Mouse (Mus musculus) midbrain, embryonic 13.5 days (tissue): ENCODE data around the gene Faiml. TPM values are rescaled to one million over a fixed set of nuclear protein-coding genes. Genes with fewer than 3 reads are reported as not detected.

Source experiments
- ATAC-seq: fragments of 200-750 bp; cut with Nextera tagmentation; 2 replicates; pipeline ENCODE4 v1.8.0; 2017; ENCODE audit warnings: mild to moderate bottlenecking, moderate TSS enrichment, moderate library complexity
- H3K27ac ChIP-seq: fragments of 300-500 bp; sonication (generic); 2 replicates; pipeline ENCODE4 v1.5.1; 2015; ENCODE audit warnings: inconsistent platforms, mild to moderate bottlenecking, moderate library complexity
- H3K27me3 ChIP-seq: fragments of 300-500 bp; sonication (generic); 2 replicates; pipeline ENCODE4 v1.6.1; 2015; ENCODE audit warnings: mild to moderate bottlenecking, inconsistent platforms
- H3K36me3 ChIP-seq: fragments of 300-500 bp; sonication (generic); 2 replicates; pipeline ENCODE4 v1.6.1; 2015; ENCODE audit warnings: mild to moderate bottlenecking, inconsistent platforms
- H3K4me1 ChIP-seq: fragments of 300-500 bp; sonication (generic); replicated peaks from 2 replicates; pipeline ENCODE4 v1.6.1; 2015; ENCODE audit warnings: inconsistent platforms
- H3K4me2 ChIP-seq: fragments of 300-500 bp; sonication (generic); replicated peaks from 2 replicates; pipeline ENCODE4 v1.6.1; 2015; ENCODE audit warnings: moderate library complexity, mild to moderate bottlenecking, inconsistent platforms
- H3K4me3 ChIP-seq: fragments of 300-500 bp; sonication (generic); replicated peaks from 2 replicates; pipeline ENCODE4 v1.5.1; 2015; ENCODE audit warnings: mild to moderate bottlenecking, inconsistent platforms
- H3K9ac ChIP-seq: fragments of 300-500 bp; sonication (generic); replicated peaks from 2 replicates; pipeline ENCODE4 v1.6.1; 2015; ENCODE audit warnings: mild to moderate bottlenecking, inconsistent platforms
- H3K9me3 ChIP-seq: fragments of 300-500 bp; sonication (generic); 2 replicates; pipeline ENCODE4 v1.6.1; 2016; ENCODE audit warnings: mild to moderate bottlenecking, inconsistent platforms
- WGBS: fragments of 180-500 bp; shearing (Covaris S2); methylation state at CpG from one replicate; pipeline ENCODE4 v1.1.7; 2015; 5-methylcytosine and 5-hydroxymethylcytosine counted together
- polyA plus RNA-seq: library from polyadenylated mRNA; unstranded; fragments of >200 nt; fragmentation: Nextera tagmentation; extraction: Ambion mirVana; gene quantifications from 2 replicates; pipeline ENCODE4 v1.2.1, GENCODE M21; 2015

The Faiml gene
- polyA plus RNA-seq: not detected in 2 replicates

DNA sequence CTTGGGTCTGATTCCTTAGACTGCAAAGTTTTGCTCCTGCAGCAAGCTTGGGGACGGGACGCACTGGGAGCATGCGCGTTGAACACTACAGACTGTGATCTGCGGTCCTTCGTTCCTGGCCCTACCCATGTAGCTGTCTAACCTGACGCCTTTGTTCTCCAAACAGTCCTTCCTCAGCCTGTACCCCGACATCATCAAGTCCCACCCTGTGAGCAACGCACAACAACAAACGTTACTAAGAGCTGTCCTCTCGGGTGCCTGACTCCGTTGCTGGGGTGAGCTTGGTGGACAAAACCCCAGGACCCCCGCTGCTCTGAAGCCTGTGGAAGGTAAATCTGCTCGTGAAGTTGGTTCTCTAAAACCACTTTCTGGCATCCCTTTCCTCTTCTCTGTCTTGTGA lies at the start of gene Faiml:
Gene Faiml (minus strand): TSS at position 101 of the 400 bp plus-strand sequence.
- H3K4me3 ChIP-seq: no peak within 1 kb of the TSS
- no peaks in the 10 kb centered on the region for H3K9me3 ChIP-seq
- H3K9ac ChIP-seq: no peak within 1 kb of the TSS
- no peak within 1 kb of the TSS for H3K4me2 ChIP-seq
- ATAC-seq: no peak
- no peak within 1 kb of the TSS for H3K27ac ChIP-seq
- WGBS: 87% methylated on average over 14 of the region's 14 CpGs
- H3K27me3 ChIP-seq: no peaks in the 10 kb centered on the region
- H3K36me3 ChIP-seq: no peaks in the 10 kb centered on the region
- H3K4me1 ChIP-seq: no peaks in the 10 kb centered on the region

GRCm38 (mm10) chr9:99258891-99259290 lies 21.9 kb upstream of the Faiml start:
- Histone ChIP-seq H3K4me2 (no peak overlapping the region), H3K4me3 (no peak overlapping the region), H3K27me3 (no peaks in the 10 kb centered on the region), H3K27ac (no peak overlapping the region), H3K9ac (no peak overlapping the region), H3K4me1 (no peaks in the 10 kb centered on the region), H3K36me3 (peaks cover 76% of the 10 kb centered on the region), H3K9me3 (no peaks in the 10 kb centered on the region)
- no peak for ATAC-seq
- 73% methylated on average over 5 of the region's 5 CpGs for WGBS

GRCm38 (mm10) chr9:99256821-99257220 lies 19.8 kb upstream of the Faiml start:
- no peak overlapping the region for H3K27ac ChIP-seq
- H3K4me3 ChIP-seq: no peak overlapping the region
- peaks cover 65% of the 10 kb centered on the region for H3K36me3 ChIP-seq
- H3K27me3 ChIP-seq: no peaks in the 10 kb centered on the region
- no peak overlapping the region for H3K9ac ChIP-seq
- H3K4me1 ChIP-seq: no peaks in the 10 kb centered on the region
- H3K9me3 ChIP-seq: no peaks in the 10 kb centered on the region
- no peak for ATAC-seq
- 93% methylated on average over 3 of the region's 3 CpGs for WGBS
- H3K4me2 ChIP-seq: no peak overlapping the region

- no peaks in the 10 kb centered on the region for H3K27me3 ChIP-seq
- H3K4me2 ChIP-seq: no peak overlapping the region
- peaks cover 62% of the 10 kb centered on the region for H3K36me3 ChIP-seq
- no peak for ATAC-seq
- no peaks in the 10 kb centered on the region for H3K4me1 ChIP-seq
- no peak overlapping the region for H3K27ac ChIP-seq
- 94% methylated on average over 1 of the region's 1 CpGs for whole genome bisulfite sequencing
- H3K4me3 ChIP-seq: no peak overlapping the region
- H3K9ac ChIP-seq: no peak overlapping the region
- no peaks in the 10 kb centered on the region for H3K9me3 ChIP-seq
Observed at GRCm38 (mm10) chr9:99256206-99256605, 19.2 kb upstream of the Faiml start.

- Histone ChIP-seq H3K9ac (no peak overlapping the region), H3K4me2 (no peak overlapping the region), H3K27me3 (no peaks in the 10 kb centered on the region), H3K36me3 (peaks cover 59% of the 10 kb centered on the region), H3K4me3 (no peak overlapping the region), H3K9me3 (no peaks in the 10 kb centered on the region), H3K27ac (no peak overlapping the region), H3K4me1 (no peaks in the 10 kb centered on the region)
- no peak for ATAC-seq
- WGBS: 89% methylated on average over 10 of the region's 10 CpGs
Observed at GRCm38 (mm10) chr9:99253861-99254260, 16.8 kb upstream of the Faiml start.

- H3K9ac ChIP-seq: no peak overlapping the region
- peaks cover 23% of the 10 kb centered on the region for H3K4me1 ChIP-seq
- no peaks in the 10 kb centered on the region for H3K27me3 ChIP-seq
- no peak for ATAC-seq
- H3K9me3 ChIP-seq: no peaks in the 10 kb centered on the region
- H3K27ac ChIP-seq: no peak overlapping the region
- H3K4me3 ChIP-seq: no peak overlapping the region
- WGBS: 96% methylated on average over 4 of the region's 4 CpGs
- H3K36me3 ChIP-seq: peaks cover 39% of the 10 kb centered on the region
- no peak overlapping the region for H3K4me2 ChIP-seq
Observed at GRCm38 (mm10) chr9:99248906-99249305, 11.9 kb upstream of the Faiml start.

- no peaks in the 10 kb centered on the region for H3K9me3 ChIP-seq
- H3K4me1 ChIP-seq: peaks cover 24% of the 10 kb centered on the region
- peaks cover 36% of the 10 kb centered on the region for H3K36me3 ChIP-seq
- 56% methylated on average over 8 of the region's 8 CpGs for WGBS
- no peak overlapping the region for H3K4me2 ChIP-seq
- no peak for ATAC-seq
- H3K4me3 ChIP-seq: no peak overlapping the region
- no peak overlapping the region for H3K9ac ChIP-seq
- H3K27me3 ChIP-seq: no peaks in the 10 kb centered on the region
- no peak overlapping the region for H3K27ac ChIP-seq
Observed at GRCm38 (mm10) chr9:99248304-99248703, 11.3 kb upstream of the Faiml start.

DNA sequence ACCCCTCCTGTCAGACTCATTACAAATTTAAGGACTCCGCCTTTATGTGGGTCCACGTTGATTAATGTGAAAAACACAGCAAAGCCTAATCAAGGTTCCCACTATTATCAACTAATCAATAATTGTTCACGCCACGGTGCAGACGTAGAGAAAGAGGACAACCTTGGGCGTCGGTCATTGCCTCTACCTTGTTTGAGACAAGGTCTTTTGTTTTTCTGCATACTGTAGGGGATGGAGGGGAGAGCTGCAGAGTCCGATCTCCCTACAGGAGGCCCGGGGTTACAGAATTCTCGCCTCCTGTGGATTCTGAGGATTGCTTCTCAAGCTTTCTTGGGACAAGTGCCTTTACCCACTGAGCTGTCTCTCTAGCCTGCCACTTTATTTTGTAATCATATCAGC lies 6.9 kb upstream of the Faiml start:
- H3K9me3 ChIP-seq: no peaks in the 10 kb centered on the region
- H3K27me3 ChIP-seq: no peaks in the 10 kb centered on the region
- ATAC-seq: peak; percentile 57
- peaks cover 19% of the 10 kb centered on the region for H3K36me3 ChIP-seq
- peak overlapping the region; percentile 71 for H3K4me3 ChIP-seq
- H3K9ac ChIP-seq: peak overlapping the region; percentile 76
- WGBS: 3% methylated on average over 10 of the region's 10 CpGs
- H3K4me1 ChIP-seq: peaks cover 30% of the 10 kb centered on the region
- H3K27ac ChIP-seq: peak overlapping the region; percentile 83
- peak overlapping the region; percentile 73 for H3K4me2 ChIP-seq

GRCm38 (mm10) chr9:99243190-99243894 lies 6.3 kb upstream of the Faiml start, which contains the start of gene Cep70:
Cep70 (plus strand) TSS chr9:99243367.
- no peaks in the 10 kb centered on the region for H3K27me3 ChIP-seq
- H3K36me3 ChIP-seq: peaks cover 16% of the 10 kb centered on the region
- H3K9me3 ChIP-seq: no peaks in the 10 kb centered on the region
- peak within 1 kb of the TSS; percentile 71 for H3K4me3 ChIP-seq
- peak within 1 kb of the TSS; percentile 76 for H3K9ac ChIP-seq
- peaks cover 29% of the 10 kb centered on the region for H3K4me1 ChIP-seq
- peak within 1 kb of the TSS; percentile 83 for H3K27ac ChIP-seq
- H3K4me2 ChIP-seq: peak within 1 kb of the TSS; percentile 73
- peak; percentile 93 for ATAC-seq
- WGBS: under 1% methylated on average over 66 of the region's 66 CpGs

DNA sequence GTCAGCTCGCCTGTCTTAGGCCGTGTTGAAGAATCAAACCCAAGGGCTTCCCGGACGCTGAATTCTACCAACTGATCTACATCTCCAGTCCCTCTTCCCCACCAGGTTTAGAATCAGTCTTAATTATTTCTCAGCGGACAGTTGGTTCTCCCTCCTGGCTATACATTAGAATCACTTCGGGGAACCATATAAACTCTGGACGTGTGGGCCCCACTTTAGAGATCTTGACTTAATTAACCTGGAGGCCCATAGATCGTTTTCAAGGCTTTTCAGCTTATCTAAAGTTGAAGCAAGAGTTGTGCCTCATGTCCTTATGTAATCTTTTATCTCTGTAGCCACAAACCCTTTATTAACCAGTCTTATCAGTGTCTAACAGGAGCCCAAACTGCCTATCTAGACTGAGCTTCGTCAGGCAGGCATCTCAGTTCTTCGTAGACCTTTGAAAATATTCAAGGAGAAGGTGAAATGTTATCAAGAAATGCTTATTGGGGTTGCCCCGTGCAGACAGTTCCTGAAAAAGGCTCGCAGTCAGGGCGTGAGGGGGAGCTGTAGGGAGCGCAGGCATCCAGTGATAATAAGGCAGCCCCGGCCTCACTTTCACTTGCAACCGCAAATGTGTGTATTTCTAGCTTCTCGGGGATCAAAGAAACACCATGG lies 5.6 kb upstream of the Faiml start:
- WGBS: 8% methylated on average over 17 of the region's 17 CpGs
- peaks cover 10% of the 10 kb centered on the region; the same call in 1 of the 2 replicates for H3K36me3 ChIP-seq
- H3K4me3 ChIP-seq: peak overlapping the region; percentile 71
- no peaks in the 10 kb centered on the region for H3K9me3 ChIP-seq
- ATAC-seq: no peak; the same call in none of the 2 replicates
- 0 out of 2 replicates have a peak overlapping the region, but pooled peaks have one; percentile 21 for H3K9ac ChIP-seq
- H3K4me2 ChIP-seq: peak overlapping the region; percentile 73
- peaks cover 24% of the 10 kb centered on the region for H3K4me1 ChIP-seq
- no peak overlapping the region for H3K27ac ChIP-seq
- H3K27me3 ChIP-seq: no peaks in the 10 kb centered on the region

- Histone ChIP-seq H3K27ac (no peak overlapping the region), H3K4me3 (no peak overlapping the region; the same call in 1 of the 2 replicates), H3K4me1 (peaks cover 24% of the 10 kb centered on the region), H3K36me3 (peaks cover 4% of the 10 kb centered on the region; the same call in 1 of the 2 replicates), H3K4me2 (peak overlapping the region; percentile 73; the same call in 1 of the 2 replicates), H3K9ac (no peak overlapping the region), H3K9me3 (no peaks in the 10 kb centered on the region), H3K27me3 (no peaks in the 10 kb centered on the region)
- 4% methylated on average over 7 of the region's 7 CpGs for WGBS
- 0 out of 2 replicates have a peak, but pooled peaks have one; percentile 22 for ATAC-seq
Observed at GRCm38 (mm10) chr9:99242035-99242434, 5.0 kb upstream of the Faiml start.

DNA sequence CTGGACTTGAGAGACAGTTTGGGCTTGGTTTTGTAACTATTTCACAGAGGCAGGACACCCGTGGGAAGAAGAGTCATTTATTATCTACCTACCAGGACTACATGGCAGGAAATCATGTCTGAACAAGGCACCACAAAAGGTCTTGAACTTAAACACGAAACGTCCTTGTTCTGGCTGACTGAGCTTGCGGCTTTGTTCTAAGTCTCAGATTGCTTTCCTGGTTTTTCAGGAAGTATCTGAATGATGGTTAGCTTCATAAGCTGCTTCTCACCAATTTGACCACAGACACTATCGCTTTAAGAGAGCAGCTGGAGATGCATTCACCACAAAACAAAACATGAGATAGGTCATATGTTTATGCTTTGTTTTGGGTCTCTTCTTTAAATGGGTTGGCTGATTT lies 3.5 kb upstream of the Faiml start:
- Histone ChIP-seq H3K4me2 (no peak overlapping the region), H3K4me1 (peaks cover 18% of the 10 kb centered on the region), H3K27me3 (no peaks in the 10 kb centered on the region), H3K27ac (no peak overlapping the region), H3K36me3 (no peaks in the 10 kb centered on the region), H3K9ac (no peak overlapping the region), H3K9me3 (no peaks in the 10 kb centered on the region), H3K4me3 (no peak overlapping the region)
- WGBS: 82% methylated on average over 5 of the region's 5 CpGs
- no peak for ATAC-seq
